Mouse (Mus musculus): ENCODE results near the gene Msmb. TPM values are rescaled to one million over a fixed set of nuclear protein-coding genes. Genes with fewer than 3 reads are reported as not detected.
"Not testable (repeated sequence)": the region's sequence is repeated elsewhere in the genome, so short reads cannot be mapped to it uniquely, and the experiment has no call there.

Gene Msmb
- polyA plus RNA-seq, 1 experiment from 2014 or later = not detected

DNA sequence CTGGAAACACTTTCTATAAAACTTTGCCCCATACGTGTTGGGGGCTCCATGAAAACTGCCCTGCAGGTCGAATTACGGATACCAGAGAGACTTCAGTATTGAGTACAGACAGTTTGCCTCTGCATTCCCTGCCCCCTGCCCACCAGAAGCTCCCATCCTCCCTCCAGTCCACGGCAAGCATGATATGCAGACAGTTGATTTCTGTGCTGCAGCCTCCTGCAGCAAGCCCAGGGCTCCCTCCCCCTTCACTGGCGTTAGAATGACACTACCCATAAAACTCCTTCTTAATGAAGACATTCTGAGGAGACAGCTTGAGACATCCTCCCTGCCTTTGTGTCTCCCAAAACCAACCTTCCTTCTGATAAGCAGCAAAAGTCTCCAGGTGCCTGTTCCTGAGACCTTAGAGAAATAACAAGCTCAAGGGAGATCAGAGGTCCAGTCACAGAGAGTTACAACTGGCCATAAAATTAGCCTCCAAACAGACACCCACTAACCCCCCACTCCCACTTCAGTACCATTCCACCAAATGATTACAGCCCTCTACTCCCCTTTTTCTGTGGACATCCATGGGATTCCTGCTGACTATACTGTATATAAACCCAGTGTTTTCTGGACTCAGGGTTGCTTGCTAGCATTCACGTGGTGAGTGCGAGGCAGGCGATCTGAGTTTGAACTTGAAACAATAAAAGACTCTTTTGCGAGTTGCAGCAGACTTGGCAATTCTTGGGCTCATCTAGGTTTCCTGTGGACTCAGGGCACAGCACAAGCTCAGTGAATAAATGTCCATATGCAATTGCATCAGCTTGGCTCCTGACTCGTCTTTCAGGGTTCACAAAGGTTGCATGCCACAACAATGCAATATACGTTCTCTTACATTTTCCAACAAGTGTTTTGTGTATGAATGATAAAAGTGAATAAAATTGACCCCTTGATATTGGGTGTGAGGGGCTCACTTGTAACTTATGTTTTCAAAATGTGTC lies 20.6 kb upstream of the Msmb start:
- peaks cover 6% of the 10 kb centered on the region for H3K27me3 ChIP-seq
- TF ChIP-seq CTCF (IDR thresholded peaks at IDR 0.05) = no peak
- ChIA-PET CTCF (interaction anchor here (0.8 kb wide), 1 partner anchor 8 kb away, joined by 3 read pairs; no protein-coding TSS in a partner anchor), POLR2A (interaction anchor here (1.2 kb wide), 1 partner anchor 9 kb away, joined by 3 read pairs; no protein-coding TSS in a partner anchor)
- ATAC-seq (no peak), DNase-seq (ENCODE audit: low read depth, low spot score) (no peak)
- in situ Hi-C loops (cut with MboI; ENCODE audit: low pct_unique_long_range_greater_than_20kb) = loop anchor here (25.0 kb wide), 1 partner anchor 366 kb away; no protein-coding TSS in a partner anchor

- ATAC-seq (no peak), DNase-seq (ENCODE audit: low read depth, low spot score) (no peak)
- in situ Hi-C loops (cut with MboI; ENCODE audit: low pct_unique_long_range_greater_than_20kb) = loop anchor here (25.0 kb wide), 1 partner anchor 365 kb away; no protein-coding TSS in a partner anchor
- ChIA-PET POLR2A (no interaction called here), CTCF (interaction anchor here (0.8 kb wide), 1 partner anchor 9 kb away, joined by 3 read pairs; no protein-coding TSS in a partner anchor)
- peaks cover 12% of the 10 kb centered on the region for H3K27me3 ChIP-seq
- peak; percentile 73 for TF ChIP-seq CTCF (IDR thresholded peaks at IDR 0.05)
These were observed 19.9 kb upstream of the Msmb start for GRCm38 (mm10) chr14:32121920-32122315.

DNA sequence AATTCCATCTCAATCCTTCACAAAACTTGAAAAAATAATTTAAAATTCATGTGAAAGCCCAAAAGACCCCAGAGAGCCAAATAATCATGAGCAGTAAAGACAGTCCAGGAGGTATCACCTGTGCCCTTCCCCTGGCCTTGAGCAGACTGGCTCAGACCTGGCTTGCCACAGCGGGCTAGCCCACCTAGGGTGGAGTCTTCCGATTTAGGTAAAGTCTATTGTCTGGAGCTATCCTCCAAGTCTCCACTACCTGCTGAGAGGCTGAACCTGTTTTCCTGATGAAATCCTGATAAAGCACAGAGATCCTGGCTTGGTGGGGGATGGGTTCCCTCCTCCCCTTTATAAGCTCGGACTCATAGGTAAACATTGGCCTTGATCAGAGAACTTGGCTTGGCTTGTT lies 17.6 kb upstream of the Msmb start:
- ATAC-seq (no peak), DNase-seq (ENCODE audit: low read depth, low spot score) (no peak)
- H3K27me3 ChIP-seq = peaks cover 15% of the 10 kb centered on the region

DNA sequence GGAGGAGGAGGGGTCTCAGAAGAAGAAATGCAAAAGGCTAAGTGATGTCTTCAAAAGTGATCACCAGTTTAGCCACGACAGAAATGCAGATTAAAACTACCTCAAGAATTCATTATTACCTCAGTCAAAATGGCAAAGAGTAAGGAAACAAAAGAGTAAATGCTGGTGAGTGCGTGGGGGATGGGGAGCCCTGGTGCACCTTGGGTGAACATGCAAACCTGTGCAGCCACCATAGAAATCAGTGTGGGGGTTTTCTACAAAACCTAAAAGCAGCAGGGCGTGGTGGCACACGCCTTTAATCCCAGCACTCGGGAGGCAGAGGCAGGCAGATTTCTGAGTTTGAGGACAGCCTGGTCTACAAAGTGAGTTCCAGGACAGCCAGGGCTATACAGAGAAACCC lies 16.6 kb upstream of the Msmb start:
- POLR2A ChIA-PET; CTCF ChIA-PET; DNase-seq (ENCODE audit: low read depth, low spot score); in situ Hi-C loops (cut with MboI; ENCODE audit: low pct_unique_long_range_greater_than_20kb); ATAC-seq: not testable (repeated sequence)
- peaks cover 20% of the 10 kb centered on the region for H3K27me3 ChIP-seq

More for the DNA sequence above, 17.6 kb upstream of the Msmb start:
- POLR2A ChIA-PET = no interaction called here
- CTCF ChIA-PET = no interaction called here
- in situ Hi-C loops (cut with MboI; ENCODE audit: low pct_unique_long_range_greater_than_20kb) = loop anchor here (25.0 kb wide), 1 partner anchor 363 kb away; no protein-coding TSS in a partner anchor
- no peak for TF ChIP-seq CTCF (IDR thresholded peaks at IDR 0.05)

DNA sequence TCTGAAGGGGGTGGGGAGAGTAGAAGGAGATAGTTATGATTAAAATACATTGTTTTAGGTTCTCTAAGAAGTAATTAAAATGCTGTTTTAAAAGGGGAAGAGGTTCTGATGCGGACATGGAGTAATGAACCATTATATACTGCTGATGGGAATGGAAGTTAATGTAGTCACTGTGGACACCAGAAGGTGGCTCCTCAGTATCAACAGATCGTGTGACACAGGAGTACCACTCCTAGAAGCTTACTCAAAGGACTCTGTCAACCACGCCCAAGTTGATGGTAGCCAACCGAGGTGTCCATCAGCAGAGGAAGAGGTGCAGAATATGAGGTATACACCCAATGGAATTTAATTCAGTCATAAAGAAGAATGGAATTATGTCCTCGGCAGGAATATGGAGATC lies 13.4 kb upstream of the Msmb start:
- ChIA-PET POLR2A (no interaction called here), CTCF (no interaction called here)
- H3K27me3 ChIP-seq = peaks cover 29% of the 10 kb centered on the region
- in situ Hi-C loops (cut with MboI; ENCODE audit: low pct_unique_long_range_greater_than_20kb) = no loop called here
- TF ChIP-seq CTCF (IDR thresholded peaks at IDR 0.05) = no peak
- ATAC-seq = no peak
- no peak for DNase-seq (ENCODE audit: low read depth, low spot score)

GRCm38 (mm10) chr14:32131836-32132235 lies 10.0 kb upstream of the Msmb start:
- CTCF ChIA-PET = interaction anchor here (1.3 to 1.4 kb wide), 2 partner anchors 9 to 61 kb away, joined by 3 to 5 read pairs; no protein-coding TSS in a partner anchor

DNA sequence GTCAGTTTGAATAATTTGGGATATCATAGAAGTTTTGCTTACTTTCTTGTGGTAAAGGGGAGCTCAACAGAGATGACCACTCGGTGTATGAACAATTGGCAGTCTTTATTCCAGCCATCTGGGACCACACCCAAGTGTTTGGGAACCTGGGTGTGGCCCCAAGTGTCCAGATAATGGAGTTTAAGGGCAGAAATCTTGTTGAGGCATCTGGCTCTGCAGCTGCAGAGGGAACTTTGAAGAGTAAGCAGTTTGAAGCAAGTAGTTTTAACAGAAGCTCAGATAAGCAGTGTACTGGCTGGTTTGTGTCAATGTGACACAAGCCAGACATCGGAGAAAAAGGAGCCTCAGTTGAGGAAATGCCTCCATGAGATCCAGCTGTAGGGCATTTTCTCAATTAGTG lies 7.5 kb upstream of the Msmb start:
- CTCF ChIA-PET = interaction anchor here (1.3 to 1.4 kb wide), 2 partner anchors 14 to 30 kb away, joined by 4 read pairs; no protein-coding TSS in a partner anchor
- H3K27me3 ChIP-seq = peaks cover 35% of the 10 kb centered on the region
- no peak for TF ChIP-seq CTCF (IDR thresholded peaks at IDR 0.05)
- in situ Hi-C loops (cut with MboI; ENCODE audit: low pct_unique_long_range_greater_than_20kb) = no loop called here
- DNase-seq (ENCODE audit: low read depth, low spot score) = no peak
- ATAC-seq = no peak
- POLR2A ChIA-PET = no interaction called here

More at GRCm38 (mm10) chr14:32131836-32132235, 10.0 kb upstream of the Msmb start:
- H3K27me3 ChIP-seq = peaks cover 39% of the 10 kb centered on the region
- in situ Hi-C loops (cut with MboI; ENCODE audit: low pct_unique_long_range_greater_than_20kb) = no loop called here
- DNase-seq (ENCODE audit: low read depth, low spot score) (no peak), ATAC-seq (no peak)
- TF ChIP-seq CTCF (IDR thresholded peaks at IDR 0.05) = no peak
- POLR2A ChIA-PET = no interaction called here

GRCm38 (mm10) chr14:32136467-32136866 lies 5.4 kb upstream of the Msmb start:
- CTCF ChIA-PET; in situ Hi-C loops (cut with MboI; ENCODE audit: low pct_unique_long_range_greater_than_20kb); POLR2A ChIA-PET; DNase-seq (ENCODE audit: low read depth, low spot score); ATAC-seq: not testable (repeated sequence)
- H3K27me3 ChIP-seq = peaks cover 27% of the 10 kb centered on the region

DNA sequence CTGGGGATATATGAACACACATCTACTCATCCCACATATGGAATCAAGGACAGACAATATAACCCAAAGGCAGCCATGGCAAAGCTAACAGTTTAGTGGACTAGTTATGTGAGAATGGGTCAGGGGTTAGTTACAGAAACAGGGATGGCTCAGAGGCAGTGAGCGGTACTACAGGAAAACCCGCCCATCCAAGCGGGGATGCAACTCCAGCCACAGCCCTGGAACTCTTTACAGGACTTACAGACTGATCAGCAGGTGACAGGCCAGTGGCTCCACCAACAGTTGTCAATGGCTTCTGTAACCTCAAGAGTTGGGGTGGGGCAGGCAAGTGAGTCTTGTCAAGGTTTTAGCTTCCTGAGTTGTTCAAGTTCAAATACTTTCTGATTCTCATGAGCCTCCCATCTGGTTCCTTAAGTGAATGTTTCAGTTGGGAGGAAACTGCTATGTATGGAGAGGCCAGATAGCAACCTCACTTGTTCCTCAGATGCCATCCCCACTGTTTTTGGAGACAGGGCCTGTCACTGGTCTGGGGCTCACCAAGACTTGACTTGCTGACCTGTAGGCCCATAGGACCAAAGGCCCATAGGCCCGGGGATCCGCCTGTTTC lies 1.4 kb upstream of the Msmb start:
- ChIA-PET POLR2A (no interaction called here), CTCF (interaction anchor here (1.0 to 1.4 kb wide), 2 partner anchors 8 to 9 kb away, joined by 3 read pairs; no protein-coding TSS in a partner anchor)
- H3K27me3 ChIP-seq = peaks cover 8% of the 10 kb centered on the region
- DNase-seq (ENCODE audit: low read depth, low spot score) (no peak), ATAC-seq (no peak)
- no peak for TF ChIP-seq CTCF (IDR thresholded peaks at IDR 0.05)
- in situ Hi-C loops (cut with MboI; ENCODE audit: low pct_unique_long_range_greater_than_20kb) = no loop called here

- no peak for TF ChIP-seq CTCF (IDR thresholded peaks at IDR 0.05)
- ChIA-PET CTCF (no interaction called here), POLR2A (no interaction called here)
- no peak for DNase-seq (ENCODE audit: low read depth, low spot score)
- no peak for ATAC-seq
- peaks cover 9% of the 10 kb centered on the region for H3K27me3 ChIP-seq
- in situ Hi-C loops (cut with MboI; ENCODE audit: low pct_unique_long_range_greater_than_20kb) = no loop called here
These were observed 2.9 kb downstream of the Msmb start for GRCm38 (mm10) chr14:32144734-32145133.

- no peak for DNase-seq (ENCODE audit: low read depth, low spot score)
- no peak for ATAC-seq
- ChIA-PET CTCF (no interaction called here), POLR2A (no interaction called here)
- in situ Hi-C loops (cut with MboI; ENCODE audit: low pct_unique_long_range_greater_than_20kb) = no loop called here
- peaks cover 9% of the 10 kb centered on the region for H3K27me3 ChIP-seq
- TF ChIP-seq CTCF (IDR thresholded peaks at IDR 0.05) = no peak
These were observed 3.6 kb downstream of the Msmb start for GRCm38 (mm10) chr14:32145401-32145800.
